8 mouse cellular contexts compared by ENCODE assay signal in the genomic region with DNA sequence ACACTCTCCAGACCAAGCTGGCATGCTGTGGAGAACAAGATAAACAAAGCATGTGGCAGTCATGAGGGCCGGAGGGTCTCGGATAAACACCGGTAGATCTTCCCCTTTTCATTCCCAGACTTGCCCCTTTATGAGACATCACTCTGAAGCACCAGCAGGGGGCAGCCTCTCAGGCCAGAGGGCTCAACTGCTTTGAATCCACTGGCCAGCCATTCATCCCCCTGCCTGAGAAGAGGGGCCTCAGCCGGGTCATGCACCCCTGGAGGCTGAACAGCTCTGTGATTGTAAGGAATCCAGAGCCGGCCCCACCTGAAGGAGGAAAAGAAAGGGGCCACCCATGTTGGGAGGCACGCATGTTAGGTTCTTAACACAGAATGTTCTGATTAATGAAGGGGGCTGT.
DNase-seq lines count a peak whose midpoint lies in the region; ATAC-seq lines count a peak whose summit lies in the region.

No protein-coding gene starts in this region.

- H3K9me3 ChIP-seq in embryonic facial prominence, embryonic 12.5 days, result no peaks in the 10 kb centered on the region
- no peaks in the 10 kb centered on the region for H3K9me3 ChIP-seq in limb, embryonic 10.5 days (replicated peaks)

- no peak overlapping the region for H3K4me2 ChIP-seq in embryonic facial prominence, embryonic 12.5 days (replicated peaks)

- H3K36me3 ChIP-seq in embryonic facial prominence, embryonic 12.5 days, result no peaks in the 10 kb centered on the region
- no peaks in the 10 kb centered on the region for H3K36me3 ChIP-seq in limb, embryonic 10.5 days

- no peaks in the 10 kb centered on the region for H3K27me3 ChIP-seq in embryonic facial prominence, embryonic 12.5 days
- peaks cover 3% of the 10 kb centered on the region; the same call in 1 of the 2 replicates for H3K27me3 ChIP-seq in limb, embryonic 10.5 days (ENCODE audit: low read depth, poor library complexity, severe bottlenecking)

- ATAC-seq in embryonic facial prominence, embryonic 12.5 days (ENCODE audit: insufficient number of reproducible peaks, insufficient read depth, low FRiP score, low TSS enrichment), result peak; percentile 7; the same call in 1 of the 2 replicates

- no peak overlapping the region for H3K4me3 ChIP-seq in embryonic facial prominence, embryonic 12.5 days
- H3K4me3 ChIP-seq in limb, embryonic 10.5 days, result no peak overlapping the region

- H3K4me1 ChIP-seq in embryonic facial prominence, embryonic 12.5 days, result peaks cover 24% of the 10 kb centered on the region
- peaks cover 45% of the 10 kb centered on the region for H3K4me1 ChIP-seq in limb, embryonic 10.5 days

- DNase-seq in gastrocnemius, postnatal 10 days, result peak; percentile 59
- no peak for DNase-seq in gastrocnemius, adult 8-10 months (ENCODE audit: low spot score in 2 of 2)
- peak; percentile 5 for DNase-seq in thymus, postnatal 25 days
- DNase-seq in thymus, postnatal 14 days, result no peak
- peak; percentile 78 for DNase-seq in limb, embryonic 10.5 days (ENCODE audit: low spot score)
- peak; percentile 84 for DNase-seq in retina, postnatal 1 day
- DNase-seq in spleen, postnatal 14 days (ENCODE audit: low spot score in 2 of 2), result no peak

- 11% methylated on average over 6 of the region's 6 CpGs for WGBS in embryonic facial prominence, embryonic 12.5 days
- WGBS in limb, embryonic 10.5 days, result 12% methylated on average over 6 of the region's 6 CpGs

- H3K27ac ChIP-seq in embryonic facial prominence, embryonic 12.5 days, result peak overlapping the region; percentile 30; the same call in 1 of the 2 replicates
- H3K27ac ChIP-seq in limb, embryonic 10.5 days, result peak overlapping the region; percentile 74

- H3K9ac ChIP-seq in embryonic facial prominence, embryonic 12.5 days, result no peak overlapping the region

Comparison
In these comparisons a context has a peak if more than half of its experiments do, and no peak if none do; other contexts are left out.
1. DNase-seq: peak in gastrocnemius, postnatal 10 days (single experiment), thymus, postnatal 25 days (single experiment), limb, embryonic 10.5 days (single experiment) and retina, postnatal 1 day (single experiment); none in gastrocnemius, adult 8-10 months (0 of 2), thymus, postnatal 14 days (single experiment) and spleen, postnatal 14 days (0 of 2).